Mouse (Mus musculus) ES-E14 (cell line): ENCODE data around the gene Prpf40b.

ENCODE experiments used
- HCFC1 ChIP-seq: IDR thresholded peaks from 2 replicates; pipeline ENCODE4 v1.6.1; 2012; ENCODE audit warnings: low read length, inconsistent platforms, borderline replicate concordance; ENCODE audit not compliant: insufficient read depth
- MAFK ChIP-seq: IDR thresholded peaks from 2 replicates; pipeline ENCODE4 v1.6.1; 2014; ENCODE audit warnings: mild to moderate bottlenecking, low read depth, low read length, inconsistent platforms; ENCODE audit not compliant: insufficient read depth
- ZNF384 ChIP-seq: IDR thresholded peaks from 2 replicates; pipeline ENCODE4 v1.6.1; 2012; ENCODE audit warnings: low read depth, low read length, inconsistent platforms

DNA sequence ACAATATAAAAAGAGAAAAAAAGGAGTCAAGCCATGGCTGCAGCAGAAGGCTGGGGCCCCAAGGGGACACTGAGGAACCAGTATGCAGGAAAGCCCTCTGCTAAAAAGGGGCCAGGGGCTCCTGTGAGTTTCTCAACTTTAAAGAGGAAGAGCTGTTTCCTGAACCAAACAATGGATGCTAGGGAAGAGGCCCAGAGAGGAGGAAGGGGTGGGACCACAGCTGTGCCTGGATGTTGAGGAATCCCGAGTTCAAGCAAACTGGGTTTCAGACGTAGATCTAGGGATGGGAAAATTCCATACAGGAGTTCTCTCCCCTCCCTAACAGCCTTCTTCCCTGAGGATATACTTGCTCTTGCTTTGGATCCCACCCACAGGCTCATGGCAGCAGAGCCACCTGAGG lies 31.5 kb downstream of the Prpf40b start:
- no peak for TF ChIP-seq HCFC1
- TF ChIP-seq MAFK: no peak
- no peak for TF ChIP-seq ZNF384
